Mouse (Mus musculus) G1E (cell line): ENCODE measurements around the gene Ubtf.

Source experiments
- CTCF ChIP-seq: IDR thresholded peaks from 2 replicates; pipeline ENCODE4 v1.5.1; 2012; ENCODE audit warnings: low read depth, low read length, inconsistent platforms, mixed read lengths
- GATA1 ChIP-seq: IDR thresholded peaks from 2 replicates; pipeline ENCODE4 v1.6.1; 2012; ENCODE audit warnings: borderline replicate concordance, low read length, inconsistent platforms, mixed read lengths
- GATA2 ChIP-seq: IDR thresholded peaks from 2 replicates; pipeline ENCODE4 v1.6.1; 2012; ENCODE audit warnings: low read depth, low read length, inconsistent platforms, borderline replicate concordance
- POLR2AphosphoS5 ChIP-seq: IDR thresholded peaks from 2 replicates; pipeline ENCODE4 v1.6.1; 2012; ENCODE audit warnings: low read depth, low read length, inconsistent platforms; ENCODE audit not compliant: insufficient replicate concordance
- TAL1 ChIP-seq: conservative IDR thresholded peaks from 2 replicates; pipeline ENCODE4 v1.6.1; 2012; ENCODE audit warnings: low read depth, low read length, inconsistent platforms, mixed read lengths

DNA sequence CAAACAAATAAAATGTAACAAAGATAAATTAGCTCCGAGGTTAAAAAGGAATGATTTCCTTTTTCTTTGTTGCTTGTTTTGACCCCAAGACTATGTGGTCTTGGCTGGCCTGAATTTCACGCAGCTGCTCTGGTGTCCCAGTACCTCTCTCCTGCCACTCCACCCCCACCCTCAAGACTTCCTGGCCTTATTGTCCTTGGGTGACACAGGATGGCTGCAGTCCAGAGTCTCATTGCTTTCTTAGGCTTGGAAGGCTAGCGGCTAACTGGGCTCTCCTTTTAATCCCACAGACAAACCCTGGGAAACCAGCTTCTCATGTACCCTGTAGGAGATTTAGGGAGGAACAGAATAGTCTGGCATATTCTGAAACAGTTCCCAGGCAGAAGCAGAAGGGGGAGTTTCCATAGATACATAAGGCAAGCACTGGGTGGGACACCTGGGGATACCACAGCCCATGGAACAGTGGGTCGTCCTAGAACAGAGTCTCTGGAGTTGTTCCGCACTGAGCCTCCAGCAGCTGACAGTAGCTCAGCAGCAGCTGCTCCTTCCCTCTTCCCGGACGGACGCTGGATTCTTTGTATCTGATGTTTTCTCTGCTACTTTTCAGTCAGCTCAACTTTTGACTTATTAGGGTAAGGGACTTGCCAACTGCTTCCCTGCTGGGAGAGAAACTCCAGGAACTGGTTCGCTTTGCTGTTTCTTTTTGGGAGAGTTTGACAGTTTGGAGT, 15.6 kb upstream of the Ubtf start:
- TF ChIP-seq CTCF (no peak), TAL1 (no peak), GATA1 (no peak), GATA2 (no peak), POLR2AphosphoS5 (no peak)
